Mouse (Mus musculus): ENCODE data around the gene Dab1. TPM values are rescaled to one million over a fixed set of nuclear protein-coding genes. Genes with fewer than 3 reads are reported as not detected.

The Dab1 gene
- total RNA-seq (2015; ENCODE audit: low replicate concordance) (not detected in 2 replicates), total RNA-seq (2017; ENCODE audit: low replicate concordance) (not detected in 2 replicates)

GRCm38 (mm10) chr4:103619321-103619945 is at the start of gene Dab1:
Gene Dab1, plus strand, starts transcription at chr4:103619359.
- ATAC-seq (replicated peaks; ENCODE audit: low FRiP score, poor library complexity, severe bottlenecking): no peak

GRCm38 (mm10) chr4:103571721-103572352 is 47.3 kb upstream of the Dab1 start:
- no peak for ATAC-seq (replicated peaks; ENCODE audit: low FRiP score, poor library complexity, severe bottlenecking)

GRCm38 (mm10) chr4:103575556-103575955 is 43.6 kb upstream of the Dab1 start:
- ATAC-seq (replicated peaks; ENCODE audit: low FRiP score, poor library complexity, severe bottlenecking): no peak

GRCm38 (mm10) chr4:103576305-103576704 is 42.9 kb upstream of the Dab1 start:
- ATAC-seq (replicated peaks; ENCODE audit: low FRiP score, poor library complexity, severe bottlenecking): no peak

GRCm38 (mm10) chr4:103577111-103577815 is 41.9 kb upstream of the Dab1 start:
- no peak for ATAC-seq (replicated peaks; ENCODE audit: low FRiP score, poor library complexity, severe bottlenecking)

- ATAC-seq (replicated peaks; ENCODE audit: low FRiP score, poor library complexity, severe bottlenecking): no peak
These were observed 41.3 kb upstream of the Dab1 start for GRCm38 (mm10) chr4:103577821-103578220.

GRCm38 (mm10) chr4:103580021-103580420 is 39.1 kb upstream of the Dab1 start:
- no peak for ATAC-seq (replicated peaks; ENCODE audit: low FRiP score, poor library complexity, severe bottlenecking)

GRCm38 (mm10) chr4:103615011-103615410 is 4.1 kb upstream of the Dab1 start:
- no peak for ATAC-seq (replicated peaks; ENCODE audit: low FRiP score, poor library complexity, severe bottlenecking)

GRCm38 (mm10) chr4:103619946-103620371 is 800 bp downstream of the Dab1 start:
- ATAC-seq (replicated peaks; ENCODE audit: low FRiP score, poor library complexity, severe bottlenecking): no peak

- no peak for ATAC-seq (replicated peaks; ENCODE audit: low FRiP score, poor library complexity, severe bottlenecking)
These were observed 1.5 kb downstream of the Dab1 start for GRCm38 (mm10) chr4:103620590-103621155.

GRCm38 (mm10) chr4:103621586-103621985 is 2.4 kb downstream of the Dab1 start:
- no peak for ATAC-seq (replicated peaks; ENCODE audit: low FRiP score, poor library complexity, severe bottlenecking)

GRCm38 (mm10) chr4:103630177-103630576 is 11.0 kb downstream of the Dab1 start:
- ATAC-seq (replicated peaks; ENCODE audit: low FRiP score, poor library complexity, severe bottlenecking): no peak

- no peak for ATAC-seq (replicated peaks; ENCODE audit: low FRiP score, poor library complexity, severe bottlenecking)
These were observed 17.1 kb downstream of the Dab1 start for GRCm38 (mm10) chr4:103636168-103636776.

- ATAC-seq (replicated peaks; ENCODE audit: low FRiP score, poor library complexity, severe bottlenecking): no peak
These were observed 29.2 kb downstream of the Dab1 start for GRCm38 (mm10) chr4:103648209-103648896.

- no peak for ATAC-seq (replicated peaks; ENCODE audit: low FRiP score, poor library complexity, severe bottlenecking)
These were observed 36.6 kb downstream of the Dab1 start for GRCm38 (mm10) chr4:103655740-103656139.

- ATAC-seq (replicated peaks; ENCODE audit: low FRiP score, poor library complexity, severe bottlenecking): no peak
These were observed 42.2 kb downstream of the Dab1 start for GRCm38 (mm10) chr4:103661386-103661785.

- no peak for ATAC-seq (replicated peaks; ENCODE audit: low FRiP score, poor library complexity, severe bottlenecking)
These were observed 48.3 kb downstream of the Dab1 start for GRCm38 (mm10) chr4:103667438-103667837.

- ATAC-seq (replicated peaks; ENCODE audit: low FRiP score, poor library complexity, severe bottlenecking): no peak
These were observed 58.0 kb downstream of the Dab1 start for GRCm38 (mm10) chr4:103677195-103677594.

GRCm38 (mm10) chr4:103678501-103678900 is 59.3 kb downstream of the Dab1 start:
- ATAC-seq (replicated peaks; ENCODE audit: low FRiP score, poor library complexity, severe bottlenecking): no peak

GRCm38 (mm10) chr4:103685136-103685535 is 66.0 kb downstream of the Dab1 start:
- no peak for ATAC-seq (replicated peaks; ENCODE audit: low FRiP score, poor library complexity, severe bottlenecking)

Measured in erythroblast, adult 5-6 weeks (primary cell).